Mouse (Mus musculus): Measurements from ENCODE around the gene Lrtm2. TPM values are rescaled to one million over a fixed set of nuclear protein-coding genes. Genes with fewer than 3 reads are reported as not detected.
"Not testable (repeated sequence)": the region's sequence is repeated elsewhere in the genome, so short reads cannot be mapped to it uniquely, and the experiment has no call there.

The Lrtm2 gene
- not detected in 2 replicates for polyA plus RNA-seq (2012)

DNA sequence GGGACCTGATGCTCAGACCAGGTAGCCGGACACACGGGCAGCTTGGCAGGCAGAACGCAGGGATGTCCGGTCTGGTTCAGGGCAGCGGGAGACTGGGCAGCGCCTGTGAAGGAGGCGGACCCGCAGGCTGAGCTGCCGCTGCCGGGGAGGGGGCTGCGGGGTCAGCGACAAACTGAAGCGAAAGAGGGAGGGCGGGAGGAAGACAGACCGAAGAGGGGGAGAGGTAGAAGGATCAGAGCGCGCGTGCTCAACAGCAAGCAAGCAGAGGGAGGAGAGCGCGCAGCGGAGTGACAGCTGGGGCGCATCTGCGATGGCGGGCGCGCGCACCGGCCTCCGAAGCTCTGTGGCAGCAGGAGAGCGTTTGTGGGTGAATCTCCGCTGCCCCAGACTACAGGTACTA is at the start of gene Lrtm2:
Gene Lrtm2 (minus strand): TSS at position 261 of the 400 bp plus-strand sequence.
- H3K4me1 ChIP-seq (ENCODE audit: control insufficient read depth) = no peaks in the 10 kb centered on the region
- TF ChIP-seq TAL1 (IDR thresholded peaks at IDR 0.05; ENCODE audit: low read length) = no peak
- no peak for TF ChIP-seq GATA1 (IDR thresholded peaks at IDR 0.05; ENCODE audit: low read length)
- no peaks in the 10 kb centered on the region for H3K36me3 ChIP-seq (ENCODE audit: control insufficient read depth)
- no peak within 1 kb of the TSS for H3K4me3 ChIP-seq (replicated peaks)
- H3K27me3 ChIP-seq (ENCODE audit: control insufficient read depth) = peaks cover 55% of the 10 kb centered on the region
- H3K9me3 ChIP-seq (ENCODE audit: control insufficient read depth, low read length) = no peaks in the 10 kb centered on the region

DNA sequence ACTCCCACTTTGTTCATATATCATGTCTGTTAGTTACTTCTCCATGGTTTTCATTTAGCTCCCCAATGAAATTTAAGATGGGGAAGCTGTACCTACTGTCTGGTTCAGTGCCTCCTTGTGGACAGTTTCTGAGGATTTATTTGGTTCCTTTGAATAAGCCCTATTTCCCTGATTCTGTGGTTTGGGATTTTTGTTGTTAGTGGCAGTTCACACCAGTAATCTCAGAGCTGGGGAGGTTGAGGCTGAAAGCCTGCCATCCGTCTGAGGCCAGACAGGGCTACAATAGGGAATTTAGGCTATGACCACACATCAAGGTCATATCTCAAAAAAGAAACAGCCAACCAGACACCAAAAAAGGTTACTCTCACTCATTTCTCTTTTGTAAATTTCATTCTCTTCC is 48.1 kb upstream of the Lrtm2 start:
- Histone ChIP-seq H3K4me3 (replicated peaks) (no peak overlapping the region), H3K36me3 (ENCODE audit: control insufficient read depth) (peaks cover 52% of the 10 kb centered on the region), H3K9me3 (ENCODE audit: control insufficient read depth, low read length) (no peaks in the 10 kb centered on the region), H3K27me3 (ENCODE audit: control insufficient read depth) (no peaks in the 10 kb centered on the region), H3K4me1 (ENCODE audit: control insufficient read depth) (peaks cover 53% of the 10 kb centered on the region)
- TF ChIP-seq GATA1 (IDR thresholded peaks at IDR 0.05; ENCODE audit: low read length) (no peak), TAL1 (IDR thresholded peaks at IDR 0.05; ENCODE audit: low read length) (no peak)

DNA sequence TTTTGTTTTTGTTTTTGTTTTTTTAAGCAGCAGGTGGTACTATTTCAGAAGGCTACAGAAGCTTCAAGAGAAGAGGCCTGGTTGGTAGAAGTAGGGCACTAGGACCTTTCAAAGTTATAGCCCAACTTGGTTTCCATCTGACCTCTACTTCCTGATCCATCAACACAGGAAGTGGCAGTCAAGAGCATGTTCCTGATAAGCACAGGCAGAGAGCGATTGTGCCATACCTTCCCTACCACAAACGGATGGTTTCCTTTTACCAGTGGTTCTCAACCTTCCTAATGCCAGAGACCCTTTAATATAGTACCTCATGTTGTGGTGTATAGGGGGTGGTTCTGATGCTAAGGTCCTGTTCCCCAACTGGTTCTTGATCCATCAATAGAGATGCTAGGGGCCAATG is 47.0 kb upstream of the Lrtm2 start:
- Histone ChIP-seq H3K4me1 (ENCODE audit: control insufficient read depth) (peaks cover 58% of the 10 kb centered on the region), H3K9me3 (ENCODE audit: control insufficient read depth, low read length) (no peaks in the 10 kb centered on the region), H3K4me3 (replicated peaks) (no peak overlapping the region), H3K36me3 (ENCODE audit: control insufficient read depth) (peaks cover 54% of the 10 kb centered on the region), H3K27me3 (ENCODE audit: control insufficient read depth) (no peaks in the 10 kb centered on the region)
- no peak for TF ChIP-seq TAL1 (IDR thresholded peaks at IDR 0.05; ENCODE audit: low read length)
- TF ChIP-seq GATA1 (IDR thresholded peaks at IDR 0.05; ENCODE audit: low read length) = no peak

DNA sequence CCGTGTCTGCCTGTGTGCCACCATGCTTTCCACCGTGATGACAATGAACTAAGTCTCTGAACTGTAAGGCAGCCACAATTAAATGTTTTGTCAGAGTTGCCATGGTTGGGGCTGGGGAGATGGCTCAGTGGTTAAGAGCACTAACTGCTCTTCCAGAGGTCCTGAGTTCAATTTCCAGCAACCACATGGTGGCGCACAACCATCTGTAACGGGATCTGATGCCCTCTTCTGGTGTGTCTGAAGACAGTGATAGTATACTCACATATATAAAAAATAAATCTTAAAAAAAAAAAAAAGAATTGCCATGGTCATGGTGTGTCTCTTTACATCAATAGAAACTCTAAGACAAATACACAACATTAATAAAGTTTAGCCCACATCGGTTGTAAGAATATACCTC is 44.5 kb upstream of the Lrtm2 start:
- Histone ChIP-seq H3K9me3 (ENCODE audit: control insufficient read depth, low read length) (no peaks in the 10 kb centered on the region), H3K4me1 (ENCODE audit: control insufficient read depth) (peaks cover 50% of the 10 kb centered on the region), H3K36me3 (ENCODE audit: control insufficient read depth) (peaks cover 49% of the 10 kb centered on the region), H3K27me3 (ENCODE audit: control insufficient read depth) (no peaks in the 10 kb centered on the region), H3K4me3 (replicated peaks) (no peak overlapping the region)
- TF ChIP-seq TAL1 (IDR thresholded peaks at IDR 0.05; ENCODE audit: low read length) = no peak
- no peak for TF ChIP-seq GATA1 (IDR thresholded peaks at IDR 0.05; ENCODE audit: low read length)

DNA sequence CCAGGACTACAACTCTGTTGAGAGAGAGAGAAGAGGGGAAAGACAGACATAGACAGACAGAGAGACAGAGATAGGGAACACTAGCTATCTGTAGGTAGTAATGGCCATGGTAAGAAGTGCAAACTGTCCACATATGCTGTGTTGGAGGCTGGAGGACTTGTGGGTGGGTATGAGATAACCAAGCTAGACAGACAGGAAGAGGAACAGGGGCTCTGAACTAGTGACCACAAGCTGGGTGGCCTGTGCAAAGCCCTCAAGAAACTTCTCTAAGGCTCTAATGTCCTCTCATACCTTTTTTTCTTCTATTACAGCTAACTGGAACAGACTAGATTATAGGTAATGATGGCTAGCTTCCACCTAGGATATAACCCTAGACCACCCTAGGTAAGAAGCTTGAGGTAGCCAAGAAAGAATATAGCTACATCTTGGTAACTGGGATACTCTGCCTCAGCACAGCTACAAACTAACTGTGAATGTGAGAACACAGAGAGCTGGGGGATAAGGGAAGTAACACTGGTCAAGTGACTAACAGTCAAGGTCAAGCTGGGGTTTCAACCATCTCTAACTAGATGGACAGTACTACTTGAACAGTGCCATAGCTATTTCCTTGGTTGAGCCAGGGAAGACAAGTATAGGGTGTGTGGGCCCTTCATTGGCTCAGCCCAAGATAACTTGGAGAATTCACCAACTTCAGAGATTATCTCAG is 42.6 kb upstream of the Lrtm2 start:
- no peak overlapping the region for H3K4me3 ChIP-seq (replicated peaks)
- peaks cover 50% of the 10 kb centered on the region for H3K36me3 ChIP-seq (ENCODE audit: control insufficient read depth)
- H3K27me3 ChIP-seq (ENCODE audit: control insufficient read depth) = no peaks in the 10 kb centered on the region
- no peak for TF ChIP-seq GATA1 (IDR thresholded peaks at IDR 0.05; ENCODE audit: low read length)
- H3K9me3 ChIP-seq (ENCODE audit: control insufficient read depth, low read length) = no peaks in the 10 kb centered on the region
- H3K4me1 ChIP-seq (ENCODE audit: control insufficient read depth) = peaks cover 38% of the 10 kb centered on the region

DNA sequence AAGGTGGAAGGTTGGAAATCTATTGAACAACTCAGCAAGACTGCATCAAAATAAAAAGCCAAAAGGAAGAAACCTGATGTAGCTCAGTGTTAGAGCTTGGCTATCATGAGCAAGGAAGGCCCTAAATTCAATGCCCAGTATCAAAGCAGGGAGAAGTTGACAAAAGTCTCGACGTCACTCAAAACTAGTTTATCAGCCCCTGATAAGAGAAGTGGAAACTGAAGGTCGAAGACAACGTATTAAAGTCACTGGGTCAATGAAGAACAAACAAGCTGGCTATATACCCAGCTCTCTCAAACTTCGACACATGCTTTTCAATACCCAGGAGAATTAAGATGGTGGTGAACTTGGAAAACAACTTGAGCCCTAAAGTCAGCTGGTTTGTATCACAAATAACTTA is 41.7 kb upstream of the Lrtm2 start:
- H3K36me3 ChIP-seq (ENCODE audit: control insufficient read depth) = peaks cover 52% of the 10 kb centered on the region
- peaks cover 31% of the 10 kb centered on the region for H3K4me1 ChIP-seq (ENCODE audit: control insufficient read depth)
- no peaks in the 10 kb centered on the region for H3K9me3 ChIP-seq (ENCODE audit: control insufficient read depth, low read length)
- no peak overlapping the region for H3K4me3 ChIP-seq (replicated peaks)
- no peaks in the 10 kb centered on the region for H3K27me3 ChIP-seq (ENCODE audit: control insufficient read depth)
- TF ChIP-seq TAL1 (IDR thresholded peaks at IDR 0.05; ENCODE audit: low read length) (no peak), GATA1 (IDR thresholded peaks at IDR 0.05; ENCODE audit: low read length) (no peak)

DNA sequence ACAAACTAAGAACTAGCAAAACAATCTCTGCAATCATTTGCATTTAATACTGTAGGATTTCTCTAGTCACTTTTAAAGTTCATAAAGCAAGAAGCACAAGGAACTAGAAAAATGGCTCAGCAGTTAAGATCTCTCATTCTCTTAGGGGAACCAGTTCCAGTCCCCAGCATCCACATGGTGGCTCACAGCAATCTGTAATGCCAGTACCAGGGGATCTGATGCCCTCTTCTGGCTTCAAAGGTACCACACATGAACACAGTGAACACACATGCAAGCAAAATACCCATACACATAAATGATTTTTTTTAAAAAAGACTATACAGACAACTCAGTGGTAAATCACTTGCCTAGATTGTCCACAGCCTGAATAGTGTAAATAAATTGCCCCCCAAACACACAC is 41.1 kb upstream of the Lrtm2 start:
- Histone ChIP-seq H3K9me3 (ENCODE audit: control insufficient read depth, low read length) (no peaks in the 10 kb centered on the region), H3K27me3 (ENCODE audit: control insufficient read depth) (no peaks in the 10 kb centered on the region), H3K36me3 (ENCODE audit: control insufficient read depth) (peaks cover 58% of the 10 kb centered on the region), H3K4me1 (ENCODE audit: control insufficient read depth) (peaks cover 28% of the 10 kb centered on the region), H3K4me3 (replicated peaks) (no peak overlapping the region)
- no peak for TF ChIP-seq TAL1 (IDR thresholded peaks at IDR 0.05; ENCODE audit: low read length)
- no peak for TF ChIP-seq GATA1 (IDR thresholded peaks at IDR 0.05; ENCODE audit: low read length)

DNA sequence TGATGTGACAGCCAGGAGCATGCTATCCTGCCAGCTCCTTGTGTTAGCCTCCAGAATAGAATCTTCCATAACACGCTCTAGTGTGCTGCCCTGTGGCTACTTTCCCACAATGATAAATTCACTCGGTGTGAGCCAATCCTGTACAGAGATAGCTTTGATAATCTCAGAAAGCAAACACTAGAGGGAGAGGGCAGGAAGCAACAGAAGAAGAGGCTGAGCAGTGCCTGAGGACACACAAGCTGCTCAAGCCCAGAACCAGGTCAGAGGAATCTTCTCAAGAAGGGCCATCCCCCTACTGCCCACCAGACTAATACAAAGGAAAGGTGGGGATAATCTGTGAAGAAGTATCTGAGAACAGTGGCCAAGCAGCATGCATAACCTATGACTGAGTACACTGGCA is 36.8 kb upstream of the Lrtm2 start:
- TF ChIP-seq GATA1 (IDR thresholded peaks at IDR 0.05; ENCODE audit: low read length) (no peak), TAL1 (IDR thresholded peaks at IDR 0.05; ENCODE audit: low read length) (no peak)
- Histone ChIP-seq H3K27me3 (ENCODE audit: control insufficient read depth) (no peaks in the 10 kb centered on the region), H3K4me3 (replicated peaks) (no peak overlapping the region), H3K36me3 (ENCODE audit: control insufficient read depth) (peaks cover 79% of the 10 kb centered on the region), H3K9me3 (ENCODE audit: control insufficient read depth, low read length) (no peaks in the 10 kb centered on the region), H3K4me1 (ENCODE audit: control insufficient read depth) (peaks cover 15% of the 10 kb centered on the region)

DNA sequence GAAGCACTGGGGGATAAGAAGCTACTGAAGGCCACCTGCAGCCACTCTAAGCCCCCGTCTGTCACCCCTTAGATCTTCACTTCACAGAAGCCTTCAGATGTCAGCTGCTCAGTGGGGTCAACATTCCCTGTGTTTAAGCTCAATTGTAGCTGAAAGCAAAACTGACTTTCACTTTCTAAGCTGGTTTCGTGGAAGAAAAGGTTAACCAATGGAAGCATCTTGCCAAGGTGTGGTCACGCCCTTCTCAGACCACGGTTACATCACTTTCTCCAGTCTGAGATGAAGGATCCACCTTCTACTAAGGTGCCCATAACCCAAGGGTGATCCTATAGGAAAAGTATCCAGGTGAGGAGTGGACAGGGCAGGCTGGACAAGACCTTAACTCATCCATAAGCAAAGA is 36.2 kb upstream of the Lrtm2 start:
- Histone ChIP-seq H3K4me1 (ENCODE audit: control insufficient read depth) (peaks cover 17% of the 10 kb centered on the region), H3K36me3 (ENCODE audit: control insufficient read depth) (peaks cover 82% of the 10 kb centered on the region)
- not testable (repeated sequence) for H3K9me3 ChIP-seq (ENCODE audit: control insufficient read depth, low read length); H3K4me3 ChIP-seq (replicated peaks); H3K27me3 ChIP-seq (ENCODE audit: control insufficient read depth)

DNA sequence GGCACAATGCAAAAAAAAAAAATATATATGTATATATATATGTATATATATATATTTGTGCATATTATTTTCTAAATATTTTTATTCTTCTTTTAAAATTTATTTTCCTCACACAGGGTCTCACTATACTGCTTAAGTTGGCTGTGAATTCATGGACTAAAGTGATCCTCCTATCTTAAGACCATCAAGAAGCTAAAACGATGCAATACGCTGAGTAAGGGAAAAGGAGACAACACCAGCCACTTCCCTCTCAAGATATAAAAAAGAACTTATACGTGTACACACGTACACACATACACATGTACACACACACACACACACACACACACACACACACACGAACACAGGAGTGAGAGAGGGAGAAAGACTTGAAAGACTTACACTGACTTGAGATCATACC is 33.0 kb upstream of the Lrtm2 start:
- Histone ChIP-seq H3K4me1 (ENCODE audit: control insufficient read depth) (peaks cover 40% of the 10 kb centered on the region), H3K27me3 (ENCODE audit: control insufficient read depth) (no peaks in the 10 kb centered on the region), H3K36me3 (ENCODE audit: control insufficient read depth) (peaks cover 93% of the 10 kb centered on the region)

More for the DNA sequence above, 33.0 kb upstream of the Lrtm2 start:
- Histone ChIP-seq H3K4me3 (replicated peaks) (no peak overlapping the region), H3K9me3 (ENCODE audit: control insufficient read depth, low read length) (no peaks in the 10 kb centered on the region)
- no peak for TF ChIP-seq TAL1 (IDR thresholded peaks at IDR 0.05; ENCODE audit: low read length)
- TF ChIP-seq GATA1 (IDR thresholded peaks at IDR 0.05; ENCODE audit: low read length) = no peak

All from erythroblast, embryonic 14.5 days (primary cell).